Mouse (Mus musculus) liver, embryonic 14.5 days (tissue): ENCODE measurements around the gene Smyd3. TPM values are rescaled to one million over a fixed set of nuclear protein-coding genes. Genes with fewer than 3 reads are reported as not detected.

Experiments used
- ATAC-seq: fragments of 200-750 bp; cut with Nextera tagmentation; 2 replicates; pipeline ENCODE4 v1.8.0; 2017; ENCODE audit warnings: moderate number of reproducible peaks, mild to moderate bottlenecking, moderate library complexity; ENCODE audit not compliant: insufficient read depth
- DNase-seq, 3 experiments: peaks; one replicate each; pipeline ENCODE4 v3.0.0-alpha.2; 2012 to 2013; ENCODE audit warnings: low read depth in 3 of 3, low spot score in 3 of 3
- H3K27ac ChIP-seq: fragments of 300-500 bp; sonication (generic); 2 replicates; pipeline ENCODE4 v1.5.1; 2014; ENCODE audit warnings: moderate library complexity, mild to moderate bottlenecking, control low read depth, inconsistent platforms
- H3K27me3 ChIP-seq: fragments of 300-500 bp; sonication (generic); 2 replicates; pipeline ENCODE4 v1.6.1; 2014; ENCODE audit warnings: mild to moderate bottlenecking, low read length, moderate library complexity; ENCODE audit not compliant: control insufficient read depth, insufficient read depth
- H3K36me3 ChIP-seq: fragments of 300-500 bp; sonication (generic); replicated peaks from 2 replicates; pipeline ENCODE4 v1.6.1; 2014; ENCODE audit warnings: low read depth; ENCODE audit not compliant: control insufficient read depth, insufficient read depth
- H3K4me1 ChIP-seq, 2 experiments: fragments of 200-500 bp in 1 of 2; fragments of 300-500 bp in 1 of 2; sonication (generic) in 1 of 2; replicated peaks; 2 replicates each; pipeline ENCODE4 v1.6.1; 2012 to 2014; ENCODE audit warnings: antibody characterized with exemption in 1 of 2, inconsistent platforms in 1 of 2, low read length in 1 of 2; ENCODE audit not compliant: control insufficient read depth in 2 of 2, insufficient read depth in 2 of 2
- H3K4me2 ChIP-seq: fragments of 300-500 bp; sonication (generic); 2 replicates; pipeline ENCODE4 v1.6.1; 2014; ENCODE audit warnings: low read depth, mild to moderate bottlenecking, control low read depth, moderate library complexity
- H3K4me3 ChIP-seq, 2 experiments: fragments of 200-500 bp in 1 of 2; fragments of 300-500 bp in 1 of 2; sonication (generic) in 1 of 2; 2 replicates each; pipeline ENCODE4 v1.5.1; 2012 to 2014; ENCODE audit warnings: low read depth in 2 of 2, low read length in 2 of 2, mild to moderate bottlenecking in 2 of 2, control low read depth in 1 of 2, inconsistent platforms in 1 of 2, moderate library complexity in 1 of 2; ENCODE audit not compliant: insufficient read depth in 1 of 2
- H3K9ac ChIP-seq: fragments of 300-500 bp; sonication (generic); replicated peaks from 2 replicates; pipeline ENCODE4 v1.6.1; 2014; ENCODE audit warnings: mild to moderate bottlenecking, control low read depth, moderate library complexity
- H3K9me3 ChIP-seq: fragments of 300-500 bp; sonication (generic); 2 replicates; pipeline ENCODE4 v1.6.1; 2016; ENCODE audit warnings: low read length, mixed read lengths; ENCODE audit not compliant: control insufficient read depth
- CTCF ChIP-seq: IDR thresholded peaks from 2 replicates; pipeline ENCODE4 v1.5.1; 2016; ENCODE audit warnings: antibody characterized with exemption, low read depth, control low read depth
- EP300 ChIP-seq: IDR thresholded peaks from 2 replicates; pipeline ENCODE4 v1.6.1; 2016; ENCODE audit warnings: antibody characterized with exemption, low read depth
- WGBS: fragments of 180-500 bp; shearing (Covaris S2); extraction: QIAGEN DNeasy Blood & Tissue Kit; methylation state at CpG from one replicate; pipeline ENCODE4 v1.1.7; 2014; ENCODE audit not compliant: insufficient replicate concordance; 5-methylcytosine and 5-hydroxymethylcytosine counted together
- polyA plus RNA-seq, 2 experiments: library from polyadenylated mRNA; depleted of rRNA in 1 of 2; stranded (reverse) in 1 of 2; unstranded in 1 of 2; fragments of >200 nt; fragmentation: Nextera tagmentation in 1 of 2; extraction: Ambion mirVana in 1 of 2; gene quantifications; 2 replicates each; pipeline versions ENCODE4 v1.2.1 to v1.2.3; 2012 to 2014

The Smyd3 gene
- polyA plus RNA-seq, 2 experiments = 2.6 to 6.6 TPM

- DNase-seq = no peak
- ATAC-seq = no peak
- H3K4me3 ChIP-seq = no peak overlapping the region
These were observed 575.4 kb downstream of the Smyd3 start for GRCm38 (mm10) chr1:178942251-178942963.

GRCm38 (mm10) chr1:178940353-178940752 is 577.5 kb downstream of the Smyd3 start:
- DNase-seq (no peak), ATAC-seq (no peak)

More at GRCm38 (mm10) chr1:178942251-178942963, 575.4 kb downstream of the Smyd3 start:
- Histone ChIP-seq H3K27me3 (no peaks in the 10 kb centered on the region), H3K36me3 (no peaks in the 10 kb centered on the region), H3K27ac (no peak overlapping the region), H3K9me3 (no peaks in the 10 kb centered on the region), H3K4me1 (no peaks in the 10 kb centered on the region), H3K4me2 (no peak overlapping the region), H3K9ac (no peak overlapping the region)
- WGBS = 55% methylated on average over 7 of the region's 7 CpGs
- TF ChIP-seq EP300 (no peak), CTCF (no peak)

DNA sequence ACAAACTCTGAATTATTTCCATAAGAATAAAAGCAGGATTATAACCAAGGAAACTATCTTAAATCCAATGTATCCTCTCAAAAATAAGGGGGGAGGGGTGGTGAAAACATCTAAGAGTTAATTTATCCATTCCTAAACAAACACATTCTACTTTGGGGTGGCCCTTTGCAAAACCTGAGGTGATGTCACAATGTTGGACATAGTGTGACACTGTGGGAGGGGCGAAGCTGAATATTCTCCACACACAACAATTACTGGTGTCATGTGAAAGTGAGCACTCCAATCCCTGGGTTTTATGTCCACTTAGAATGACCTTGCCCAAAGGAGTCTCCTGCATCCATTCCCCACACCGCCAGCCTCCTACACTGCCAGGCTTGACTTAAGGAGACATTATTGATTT is 580.9 kb downstream of the Smyd3 start:
- TF ChIP-seq EP300 (no peak), CTCF (no peak)
- Histone ChIP-seq H3K4me1 (no peaks in the 10 kb centered on the region), H3K9ac (no peak overlapping the region), H3K4me2 (no peak overlapping the region), H3K36me3 (no peaks in the 10 kb centered on the region), H3K27me3 (no peaks in the 10 kb centered on the region), H3K4me3 (no peak overlapping the region), H3K27ac (no peak overlapping the region), H3K9me3 (no peaks in the 10 kb centered on the region)
- DNase-seq (no peak), ATAC-seq (no peak)
- WGBS = 54% methylated on average over 2 of the region's 2 CpGs

More at GRCm38 (mm10) chr1:178940353-178940752, 577.5 kb downstream of the Smyd3 start:
- no peak overlapping the region for H3K9ac ChIP-seq
- no peaks in the 10 kb centered on the region for H3K36me3 ChIP-seq
- H3K9me3 ChIP-seq = no peaks in the 10 kb centered on the region
- TF ChIP-seq CTCF (no peak), EP300 (no peak)
- WGBS = 78% methylated on average over 4 of the region's 4 CpGs
- H3K27ac ChIP-seq = no peak overlapping the region
- no peak overlapping the region for H3K4me2 ChIP-seq
- H3K4me3 ChIP-seq = no peak overlapping the region
- no peaks in the 10 kb centered on the region for H3K4me1 ChIP-seq
- H3K27me3 ChIP-seq = no peaks in the 10 kb centered on the region

- DNase-seq = no peak
- no peaks in the 10 kb centered on the region for H3K4me1 ChIP-seq
- no peak for ATAC-seq
These were observed 581.4 kb downstream of the Smyd3 start for GRCm38 (mm10) chr1:178936457-178936856.

GRCm38 (mm10) chr1:178933953-178934637 is 583.7 kb downstream of the Smyd3 start:
- no peak for DNase-seq
- Histone ChIP-seq H3K36me3 (no peaks in the 10 kb centered on the region), H3K9ac (no peak overlapping the region), H3K9me3 (no peaks in the 10 kb centered on the region), H3K27ac (no peak overlapping the region), H3K27me3 (no peaks in the 10 kb centered on the region), H3K4me1 (no peaks in the 10 kb centered on the region), H3K4me2 (no peak overlapping the region), H3K4me3 (no peak overlapping the region)
- no peak for ATAC-seq
- 57% methylated on average over 6 of the region's 6 CpGs for WGBS
- TF ChIP-seq CTCF (no peak), EP300 (no peak)

More at GRCm38 (mm10) chr1:178936457-178936856, 581.4 kb downstream of the Smyd3 start:
- no peak overlapping the region for H3K27ac ChIP-seq
- H3K4me2 ChIP-seq = no peak overlapping the region
- no peaks in the 10 kb centered on the region for H3K36me3 ChIP-seq
- H3K9ac ChIP-seq = no peak overlapping the region
- H3K4me3 ChIP-seq = no peak overlapping the region
- H3K9me3 ChIP-seq = no peaks in the 10 kb centered on the region
- TF ChIP-seq CTCF = no peak
- TF ChIP-seq EP300 = no peak
- H3K27me3 ChIP-seq = no peaks in the 10 kb centered on the region
- WGBS = 50% methylated on average over 4 of the region's 4 CpGs
